Mouse (Mus musculus): ENCODE measurements around the gene Gm2956. TPM values are rescaled to one million over a fixed set of nuclear protein-coding genes. Genes with fewer than 3 reads are reported as not detected.
"Not testable (repeated sequence)": the region's sequence is repeated elsewhere in the genome, so short reads cannot be mapped to it uniquely, and the experiment has no call there.

Gene Gm2956
- not detected for total RNA-seq (2021)
- long read RNA-seq, experiment 1, partial matches to known transcripts, result 0 of 1 reads
- long read RNA-seq, experiment 1, other reads (novel, unspliced or antisense), result 1 of 1 reads
- long read RNA-seq, experiment 2, partial matches to known transcripts, result 0 of 3 reads
- long read RNA-seq, experiment 2, other reads (novel, unspliced or antisense), result 3 of 3 reads

- DNase-seq (ENCODE audit: low spot score in 2 of 2), result not testable (repeated sequence)
Measured at GRCm38 (mm10) chr14:3332087-3332677, at the start of gene Gm2956. TSS of gene Gm2956 (plus strand) at chr14:3332627.

GRCm38 (mm10) chr14:3333406-3333805 is 979 bp downstream of the Gm2956 start:
- not testable (repeated sequence) for DNase-seq (ENCODE audit: low spot score in 2 of 2)

GRCm38 (mm10) chr14:3394793-3395192 is 62.4 kb downstream of the Gm2956 start, which contains the start of gene Gm10413:
TSS of gene Gm10413 (plus strand) at chr14:3395093.
- DNase-seq (ENCODE audit: low spot score in 2 of 2), result not testable (repeated sequence)

Other genes with a start within 250 kb of the Gm2956 start
- gene Gm10340, start 198.6 kb upstream of the Gm2956 start, total RNA-seq (2021), result not detected
- gene Gm5795, start 144.4 kb upstream of the Gm2956 start, total RNA-seq (2021), result not detected
- 1 to 10 TPM; 1.1 to 1.6 TPM for gene D830030K20Rik, start 124.1 kb upstream of the Gm2956 start, total RNA-seq (2021)
- not detected for gene Gm10413, start 62.5 kb downstream of the Gm2956 start, total RNA-seq (2021)
- 1 to 10 TPM in 1 of 2 experiments, under 1 TPM in 1; 0.70 to 1.1 TPM for gene Gm10409, start 80.0 kb downstream of the Gm2956 start, total RNA-seq (2021)
- gene Gm3005, start 95.5 kb downstream of the Gm2956 start, total RNA-seq (2021), result not detected
- gene Gm10408, start 116.8 kb downstream of the Gm2956 start, total RNA-seq (2021), result not detected